Mouse (Mus musculus) thymus, adult 2 months (tissue): ENCODE data around the gene Gpr156. TPM values are rescaled to one million over a fixed set of nuclear protein-coding genes. Genes with fewer than 3 reads are reported as not detected.

ENCODE experiments used
- DNase-seq: peaks from one replicate; pipeline ENCODE4 v3.0.0; 2021
- H3K27ac ChIP-seq: fragments of 200-500 bp; 2 replicates; pipeline ENCODE4 v1.5.1; 2012; ENCODE audit warnings: low read length, control low read depth; ENCODE audit not compliant: control insufficient read depth, insufficient read depth
- H3K27me3 ChIP-seq: fragments of 200-500 bp; 2 replicates; pipeline ENCODE4 v1.6.1; 2012; ENCODE audit warnings: mild to moderate bottlenecking, low read length, moderate library complexity, mixed read lengths; ENCODE audit not compliant: control insufficient read depth, insufficient read depth
- H3K36me3 ChIP-seq: fragments of 200-500 bp; 2 replicates; pipeline ENCODE4 v1.6.1; 2012; ENCODE audit warnings: mild to moderate bottlenecking, low read length, moderate library complexity; ENCODE audit not compliant: control insufficient read depth, insufficient read depth
- H3K4me1 ChIP-seq: fragments of 200-500 bp; replicated peaks from 2 replicates; pipeline ENCODE4 v1.6.1; 2012; ENCODE audit warnings: low read length; ENCODE audit not compliant: control insufficient read depth, insufficient read depth
- H3K4me3 ChIP-seq: fragments of 200-500 bp; 2 replicates; pipeline ENCODE4 v1.5.1; 2012; ENCODE audit warnings: mild to moderate bottlenecking, low read length, control low read depth, moderate library complexity; ENCODE audit not compliant: control insufficient read depth, insufficient read depth
- CTCF ChIP-seq: fragments of 200-500 bp; IDR thresholded peaks from 2 replicates; pipeline ENCODE4 v1.5.1; 2012; ENCODE audit warnings: mild to moderate bottlenecking, control low read depth, low read length, moderate library complexity, borderline replicate concordance; ENCODE audit not compliant: control insufficient read depth, poor library complexity, insufficient read depth; ENCODE audit errors: extremely low read depth
- POLR2A ChIP-seq: fragments of 200-500 bp; IDR thresholded peaks from 2 replicates; pipeline ENCODE4 v1.6.1; 2012; ENCODE audit warnings: mild to moderate bottlenecking, low read length, control low read depth, moderate library complexity; ENCODE audit not compliant: control insufficient read depth, poor library complexity, insufficient read depth; ENCODE audit errors: extremely low read depth
- WGBS: fragments of 180-500 bp; shearing (Covaris S2); methylation state at CpG from one replicate; pipeline ENCODE4 v1.1.7; 2018; 5-methylcytosine and 5-hydroxymethylcytosine counted together
- polyA plus RNA-seq: library from polyadenylated mRNA; depleted of rRNA; stranded (reverse); fragments of >200 nt; gene quantifications from 2 replicates; pipeline ENCODE4 v1.2.3, GENCODE M21; 2012

The Gpr156 gene
- polyA plus RNA-seq, 1 experiment: 0.09 TPM

DNA sequence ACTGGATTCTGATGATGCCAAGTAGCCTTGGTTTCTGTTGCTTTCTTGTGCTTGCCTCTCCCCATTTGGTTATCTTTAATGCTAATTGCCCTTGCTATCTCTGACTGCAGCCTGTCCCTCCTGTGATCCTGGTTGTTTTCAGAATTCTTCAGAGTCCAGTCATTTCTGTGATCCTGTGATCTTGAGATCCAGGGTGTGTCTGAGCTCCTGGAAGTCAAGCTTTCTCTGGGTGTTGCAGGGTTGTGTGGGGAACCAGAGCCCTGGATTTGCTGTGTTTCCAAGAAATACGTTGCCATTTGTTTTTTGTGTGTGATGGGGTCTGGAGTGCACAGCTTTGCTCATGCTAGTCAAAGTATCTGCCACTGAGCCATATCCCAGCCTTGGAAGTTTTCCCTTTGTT lies 65.6 kb downstream of the Gpr156 start:
- Histone ChIP-seq H3K27ac (no peak overlapping the region), H3K4me3 (no peak overlapping the region), H3K27me3 (no peaks in the 10 kb centered on the region), H3K4me1 (no peaks in the 10 kb centered on the region), H3K36me3 (no peaks in the 10 kb centered on the region)
- 92% methylated on average over 1 of the region's 1 CpGs for WGBS
- no peak for DNase-seq
- no peak for TF ChIP-seq CTCF
- no peak for TF ChIP-seq POLR2A

- no peak for DNase-seq
- Histone ChIP-seq H3K4me3 (no peak overlapping the region), H3K4me1 (0 out of 2 replicates have a peak, but pooled peaks cover 4% of the 10 kb centered on the region), H3K27ac (no peak overlapping the region), H3K36me3 (no peaks in the 10 kb centered on the region), H3K27me3 (no peaks in the 10 kb centered on the region)
- no peak for TF ChIP-seq CTCF
- no peak for TF ChIP-seq POLR2A
- 73% methylated on average over 11 of the region's 11 CpGs for WGBS
Observed at GRCm38 (mm10) chr16:37988211-37988865, 72.0 kb downstream of the Gpr156 start.

DNA sequence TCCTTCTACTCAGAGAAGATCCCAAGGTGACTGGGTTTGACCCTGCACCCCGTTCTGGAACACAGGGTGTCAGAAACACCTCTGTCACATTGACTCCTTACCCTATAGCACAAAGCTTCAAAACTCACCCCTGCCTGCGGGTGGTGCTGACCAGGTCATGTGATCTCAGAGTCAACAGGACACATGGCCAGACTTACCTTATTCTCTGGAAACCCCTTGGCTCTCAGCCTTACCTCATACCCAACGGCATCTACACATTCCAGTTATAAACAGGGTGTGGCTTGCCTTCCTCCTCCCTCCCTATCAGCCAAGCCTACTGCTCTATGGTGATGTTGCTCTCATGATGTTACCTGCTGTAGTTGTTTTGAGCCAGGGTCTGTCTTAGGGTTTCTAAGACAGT lies 73.5 kb downstream of the Gpr156 start:
- H3K27me3 ChIP-seq: no peaks in the 10 kb centered on the region
- H3K27ac ChIP-seq: no peak overlapping the region
- H3K4me3 ChIP-seq: no peak overlapping the region
- TF ChIP-seq CTCF: no peak
- TF ChIP-seq POLR2A: no peak
- H3K4me1 ChIP-seq: 0 out of 2 replicates have a peak, but pooled peaks cover 4% of the 10 kb centered on the region
- no peak for DNase-seq
- WGBS: 75% methylated on average over 3 of the region's 3 CpGs
- no peaks in the 10 kb centered on the region for H3K36me3 ChIP-seq

GRCm38 (mm10) chr16:37990553-37991344 lies 74.5 kb downstream of the Gpr156 start:
- Histone ChIP-seq H3K4me3 (no peak overlapping the region), H3K36me3 (no peaks in the 10 kb centered on the region), H3K27ac (no peak overlapping the region), H3K27me3 (no peaks in the 10 kb centered on the region), H3K4me1 (0 out of 2 replicates have a peak, but pooled peaks cover 4% of the 10 kb centered on the region)
- no peak for TF ChIP-seq CTCF
- TF ChIP-seq POLR2A: no peak
- WGBS: 86% methylated on average over 10 of the region's 10 CpGs
- DNase-seq: no peak

DNA sequence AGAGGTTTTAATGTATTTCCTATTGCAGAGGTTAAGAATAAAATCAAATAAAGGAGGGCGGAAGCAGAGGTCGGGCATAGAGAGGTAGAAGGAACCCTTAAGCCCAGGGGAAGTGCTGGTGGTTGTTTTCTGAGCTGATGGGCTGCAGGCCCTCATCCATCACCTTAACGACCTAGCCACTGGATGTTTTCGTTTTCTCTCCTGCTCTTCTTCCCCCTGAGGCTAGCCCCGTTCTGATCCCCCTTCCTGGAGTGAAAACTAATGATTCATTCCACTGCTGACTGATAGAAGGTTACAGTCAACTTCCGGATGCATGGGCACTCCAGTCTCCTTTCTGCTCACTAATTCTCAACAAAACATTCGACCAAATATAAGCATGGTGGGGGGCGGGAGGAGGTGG lies 76.5 kb downstream of the Gpr156 start:
- no peak for DNase-seq
- TF ChIP-seq POLR2A: no peak
- no peak for TF ChIP-seq CTCF
- H3K27ac ChIP-seq: no peak overlapping the region

GRCm38 (mm10) chr16:37994647-37995046 lies 78.4 kb downstream of the Gpr156 start:
- DNase-seq: peak; percentile 60
- Histone ChIP-seq H3K27ac (no peak overlapping the region), H3K4me1 (peaks cover 6% of the 10 kb centered on the region; the same call in 1 of the 2 replicates), H3K27me3 (no peaks in the 10 kb centered on the region), H3K36me3 (no peaks in the 10 kb centered on the region), H3K4me3 (no peak overlapping the region)
- WGBS: 18% methylated on average over 12 of the region's 12 CpGs
- TF ChIP-seq CTCF (peak; percentile 69; the same call in 1 of the 2 replicates), POLR2A (no peak)

More for the DNA sequence above, 76.5 kb downstream of the Gpr156 start:
- Histone ChIP-seq H3K27me3 (no peaks in the 10 kb centered on the region), H3K36me3 (no peaks in the 10 kb centered on the region), H3K4me1 (0 out of 2 replicates have a peak, but pooled peaks cover 4% of the 10 kb centered on the region), H3K4me3 (no peak overlapping the region)
- WGBS: 56% methylated on average over 8 of the region's 8 CpGs
